ENCODE assay signal across 7 mouse cellular contexts in genomic region chr2:75831881-75832633, GRCm38 (mm10). TPM values are rescaled to one million over a fixed set of nuclear protein-coding genes. Genes with fewer than 3 reads are reported as not detected.
DNase-seq lines count a peak whose midpoint lies in the region; ATAC-seq lines count a peak whose summit lies in the region.

Gene Agps (plus strand): TSS chr2:75832177.

- peaks cover 3% of the 10 kb centered on the region for H3K36me3 ChIP-seq in limb, embryonic 10.5 days
- no peaks in the 10 kb centered on the region for H3K36me3 ChIP-seq in midbrain, embryonic 13.5 days

- H3K9ac ChIP-seq in midbrain, embryonic 13.5 days (replicated peaks), result peak within 1 kb of the TSS; percentile 93

- WGBS in limb, embryonic 10.5 days, result under 1% methylated on average over 70 of the region's 86 CpGs
- under 1% methylated on average over 47 of the region's 86 CpGs for WGBS in midbrain, embryonic 13.5 days

- H3K27me3 ChIP-seq in limb, embryonic 10.5 days (ENCODE audit: low read depth, poor library complexity, severe bottlenecking), result no peaks in the 10 kb centered on the region
- no peaks in the 10 kb centered on the region for H3K27me3 ChIP-seq in midbrain, embryonic 13.5 days

- H3K27ac ChIP-seq in limb, embryonic 10.5 days, result peak within 1 kb of the TSS; percentile 97
- peak within 1 kb of the TSS; percentile 83 for H3K27ac ChIP-seq in midbrain, embryonic 13.5 days

- peaks cover 25% of the 10 kb centered on the region for H3K4me1 ChIP-seq in limb, embryonic 10.5 days
- H3K4me1 ChIP-seq in midbrain, embryonic 13.5 days (replicated peaks), result peaks cover 23% of the 10 kb centered on the region

- H3K9me3 ChIP-seq in limb, embryonic 10.5 days (replicated peaks), result no peaks in the 10 kb centered on the region
- H3K9me3 ChIP-seq in midbrain, embryonic 13.5 days, result no peaks in the 10 kb centered on the region

- peak; percentile 81 for DNase-seq in adrenal gland, adult 8-10 months
- DNase-seq in embryo, embryonic 9.5 days (ENCODE audit: extremely low spot score), result peak; percentile 94
- peak; percentile 90 for DNase-seq in kidney, adult 11 months
- DNase-seq in limb, embryonic 10.5 days (ENCODE audit: low spot score), result peak; percentile 95
- DNase-seq in spleen, adult 12 weeks (ENCODE audit: low spot score), result peak; percentile 91

- ATAC-seq in granulocyte monocyte progenitor cell, adult 5-6 weeks (replicated peaks; ENCODE audit: poor library complexity, severe bottlenecking), result peak; percentile 75
- peak; percentile 95 for ATAC-seq in midbrain, embryonic 13.5 days

- peak within 1 kb of the TSS; percentile 84 for H3K4me2 ChIP-seq in midbrain, embryonic 13.5 days (replicated peaks)

- peak within 1 kb of the TSS; percentile 83 for H3K4me3 ChIP-seq in limb, embryonic 10.5 days
- peak within 1 kb of the TSS; percentile 87 for H3K4me3 ChIP-seq in midbrain, embryonic 13.5 days (replicated peaks)

RNA-seq across cellular contexts. Expression of gene Agps, which starts in this region (rescaled TPM):
- total RNA-seq in adrenal gland, adult 8-10 months (2022), result 10 to 100 TPM; 36.7 to 39.1 (median 39.1) TPM
- 164 and 183 TPM in 2 replicates for total RNA-seq in granulocyte monocyte progenitor cell, adult 5-6 weeks (2014; fragmentation: Nextera tagmentation)
- 224 and 232 TPM in 2 replicates for total RNA-seq in granulocyte monocyte progenitor cell, adult 5-6 weeks (2017)
- polyA plus RNA-seq in limb, embryonic 10.5 days (2016; fragmentation: Nextera tagmentation; extraction: Ambion mirVana), result 44.5 and 46.6 TPM in 2 replicates
- polyA plus RNA-seq in midbrain, embryonic 13.5 days (2015; fragmentation: Nextera tagmentation; extraction: Ambion mirVana), result 29.6 and 31.5 TPM in 2 replicates

Comparison
In these comparisons a context has a peak if more than half of its experiments do, and no peak if none do; other contexts are left out.
1. Peak in every context shown above with its lines: DNase-seq, ATAC-seq, H3K4me3 ChIP-seq and H3K27ac ChIP-seq.
2. RNA of gene Agps (total RNA-seq): 164 to 232 TPM in granulocyte monocyte progenitor cell, adult 5-6 weeks; 36.7 to 39.1 TPM in adrenal gland, adult 8-10 months; every median in the first group is over 4 times any median in the second.